Mouse (Mus musculus) thymus, adult 2 months (tissue): ENCODE measurements around the gene Ndufb5. TPM values are rescaled to one million over a fixed set of nuclear protein-coding genes. Genes with fewer than 3 reads are reported as not detected.
"Not testable (repeated sequence)": the region's sequence is repeated elsewhere in the genome, so short reads cannot be mapped to it uniquely, and the experiment has no call there.

Experiments
- DNase-seq: peaks from one replicate; pipeline ENCODE4 v3.0.0; 2021
- H3K27ac ChIP-seq: fragments of 200-500 bp; 2 replicates; pipeline ENCODE4 v1.5.1; 2012; ENCODE audit warnings: low read length, control low read depth; ENCODE audit not compliant: control insufficient read depth, insufficient read depth
- H3K27me3 ChIP-seq: fragments of 200-500 bp; 2 replicates; pipeline ENCODE4 v1.6.1; 2012; ENCODE audit warnings: mild to moderate bottlenecking, low read length, moderate library complexity, mixed read lengths; ENCODE audit not compliant: control insufficient read depth, insufficient read depth
- H3K36me3 ChIP-seq: fragments of 200-500 bp; 2 replicates; pipeline ENCODE4 v1.6.1; 2012; ENCODE audit warnings: mild to moderate bottlenecking, low read length, moderate library complexity; ENCODE audit not compliant: control insufficient read depth, insufficient read depth
- H3K4me1 ChIP-seq: fragments of 200-500 bp; replicated peaks from 2 replicates; pipeline ENCODE4 v1.6.1; 2012; ENCODE audit warnings: low read length; ENCODE audit not compliant: control insufficient read depth, insufficient read depth
- H3K4me3 ChIP-seq: fragments of 200-500 bp; 2 replicates; pipeline ENCODE4 v1.5.1; 2012; ENCODE audit warnings: mild to moderate bottlenecking, low read length, control low read depth, moderate library complexity; ENCODE audit not compliant: control insufficient read depth, insufficient read depth
- CTCF ChIP-seq: fragments of 200-500 bp; IDR thresholded peaks from 2 replicates; pipeline ENCODE4 v1.5.1; 2012; ENCODE audit warnings: mild to moderate bottlenecking, control low read depth, low read length, moderate library complexity, borderline replicate concordance; ENCODE audit not compliant: control insufficient read depth, poor library complexity, insufficient read depth; ENCODE audit errors: extremely low read depth
- POLR2A ChIP-seq: fragments of 200-500 bp; IDR thresholded peaks from 2 replicates; pipeline ENCODE4 v1.6.1; 2012; ENCODE audit warnings: mild to moderate bottlenecking, low read length, control low read depth, moderate library complexity; ENCODE audit not compliant: control insufficient read depth, poor library complexity, insufficient read depth; ENCODE audit errors: extremely low read depth
- WGBS: fragments of 180-500 bp; shearing (Covaris S2); methylation state at CpG from one replicate; pipeline ENCODE4 v1.1.7; 2018; 5-methylcytosine and 5-hydroxymethylcytosine counted together
- polyA plus RNA-seq: library from polyadenylated mRNA; depleted of rRNA; stranded (reverse); fragments of >200 nt; gene quantifications from 2 replicates; pipeline ENCODE4 v1.2.3, GENCODE M21; 2012

The Ndufb5 gene
- polyA plus RNA-seq, 1 experiment: 220 TPM

DNA sequence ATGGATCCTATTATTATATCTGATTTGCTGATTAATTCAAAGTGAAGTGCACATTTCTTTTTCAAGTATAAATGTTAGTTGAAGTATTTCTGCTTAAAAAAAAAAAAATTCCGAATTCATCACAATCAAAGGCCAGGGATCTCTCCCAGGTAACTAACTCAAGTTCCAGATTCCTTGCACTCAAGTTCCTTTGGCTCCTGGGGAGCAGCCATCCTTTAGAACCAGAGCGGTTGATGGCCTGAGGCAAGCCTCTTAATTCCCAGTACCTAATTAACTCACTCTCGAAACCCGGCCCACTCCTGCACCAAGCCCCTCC is 28.8 kb upstream of the Ndufb5 start:
- Histone ChIP-seq H3K36me3 (peaks cover 4% of the 10 kb centered on the region; the same call in 1 of the 2 replicates), H3K4me3 (peak overlapping the region; percentile 79), H3K27me3 (no peaks in the 10 kb centered on the region), H3K27ac (no peak overlapping the region), H3K4me1 (no peaks in the 10 kb centered on the region)
- WGBS: 6% methylated on average over 4 of the region's 4 CpGs
- no peak for TF ChIP-seq POLR2A
- no peak for TF ChIP-seq CTCF
- DNase-seq: no peak

DNA sequence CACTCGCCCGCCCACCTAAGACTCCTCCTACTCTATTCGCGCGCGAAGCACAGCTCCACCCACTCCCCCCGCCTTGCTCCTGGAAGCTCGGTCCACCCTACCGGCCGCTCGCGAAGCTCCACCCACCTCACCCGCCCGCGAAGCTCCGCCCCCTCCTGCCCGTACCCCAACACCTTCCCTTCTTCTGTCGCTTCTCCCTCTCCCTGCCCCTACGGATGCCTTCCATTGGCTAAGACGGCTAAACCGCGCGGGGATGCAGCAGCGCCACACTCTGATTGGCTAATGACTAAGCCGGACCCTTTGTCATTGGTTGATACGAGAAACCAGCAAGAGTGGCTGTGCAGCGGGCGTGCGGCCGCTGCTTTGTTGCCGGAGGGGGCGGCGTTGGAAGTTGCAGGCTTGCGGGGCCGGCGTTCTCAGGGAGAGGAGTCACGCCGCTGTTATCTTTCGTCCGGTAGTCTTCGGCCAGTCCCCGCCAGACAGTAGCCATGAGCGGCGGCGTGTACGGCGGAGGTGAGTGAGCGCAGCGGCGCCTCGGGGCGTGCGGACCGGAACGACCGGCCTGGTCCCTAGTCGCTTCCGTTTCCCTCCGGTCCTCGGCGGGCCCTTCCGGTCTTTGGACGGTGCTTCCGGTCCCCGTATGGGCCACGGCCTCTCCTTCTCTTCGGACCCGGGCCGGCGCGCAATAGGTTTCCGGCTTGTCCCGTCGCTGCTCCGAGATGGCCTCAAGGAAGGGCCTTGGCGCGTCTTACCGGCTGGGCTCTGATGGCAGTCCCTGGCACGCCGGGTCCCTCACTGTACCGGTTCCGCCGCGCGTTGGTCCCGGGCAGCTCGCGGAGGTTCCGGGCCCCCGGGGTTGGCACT is 28.2 kb upstream of the Ndufb5 start:
- under 1% methylated on average over 90 of the region's 90 CpGs for WGBS
- no peaks in the 10 kb centered on the region for H3K27me3 ChIP-seq
- TF ChIP-seq POLR2A (peak; percentile 62; the same call in 1 of the 2 replicates), CTCF (0 out of 2 replicates have a peak, but pooled peaks have one; percentile 41)

DNA sequence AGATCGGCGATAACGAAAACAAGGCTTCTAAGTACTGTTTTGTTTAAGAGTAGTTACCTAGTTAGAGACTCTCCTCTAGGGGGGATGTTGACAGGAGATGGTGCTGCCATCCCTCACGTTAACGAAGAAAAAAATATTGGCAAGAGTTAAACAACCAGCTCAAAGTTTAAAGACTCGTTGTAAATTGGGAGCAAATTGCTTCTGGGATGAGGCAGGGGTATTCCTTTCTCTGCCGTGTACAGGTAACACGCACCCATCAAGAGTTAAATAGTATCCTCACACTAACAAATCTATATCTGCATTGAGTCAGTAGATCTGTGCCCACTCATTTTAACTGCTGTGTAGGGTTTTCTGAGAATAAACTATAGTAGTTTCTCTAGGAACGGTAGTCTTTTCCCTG is 27.4 kb upstream of the Ndufb5 start:
- TF ChIP-seq CTCF: no peak
- TF ChIP-seq POLR2A: no peak
- H3K4me1 ChIP-seq: no peaks in the 10 kb centered on the region

More for the DNA sequence above, 28.2 kb upstream of the Ndufb5 start:
- Histone ChIP-seq H3K36me3 (peaks cover 8% of the 10 kb centered on the region), H3K4me1 (no peaks in the 10 kb centered on the region), H3K4me3 (peak overlapping the region; percentile 79), H3K27ac (no peak overlapping the region)
- DNase-seq: peak; percentile 98

DNA sequence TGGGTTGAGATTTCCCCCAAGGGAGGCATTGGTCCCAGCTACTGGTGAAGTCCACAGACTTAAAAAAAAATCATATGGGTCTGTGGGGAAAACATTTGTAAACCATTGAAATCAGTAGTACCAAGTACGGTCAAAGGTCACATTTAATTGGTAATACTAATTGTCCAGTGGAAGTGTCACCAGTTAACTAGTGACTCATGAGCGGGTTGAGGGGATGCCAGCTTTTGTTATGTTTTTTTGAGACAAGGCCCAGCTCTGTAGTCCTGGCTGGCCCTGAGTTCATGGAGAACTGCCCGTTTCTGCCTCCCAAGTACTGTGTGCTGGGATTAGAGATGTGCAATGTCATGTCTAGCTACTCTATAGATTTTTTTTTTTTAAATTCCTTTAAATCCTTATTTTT is 23.1 kb upstream of the Ndufb5 start:
- Histone ChIP-seq H3K36me3 (peaks cover 54% of the 10 kb centered on the region), H3K27me3 (no peaks in the 10 kb centered on the region), H3K4me3 (no peak overlapping the region), H3K27ac (no peak overlapping the region), H3K4me1 (no peaks in the 10 kb centered on the region)
- DNase-seq: no peak
- WGBS: 98% methylated on average over 3 of the region's 3 CpGs
- no peak for TF ChIP-seq POLR2A
- TF ChIP-seq CTCF: no peak

More for the DNA sequence above, 27.4 kb upstream of the Ndufb5 start:
- WGBS: 8% methylated on average over 9 of the region's 9 CpGs
- Histone ChIP-seq H3K4me3 (peak overlapping the region; percentile 79), H3K36me3 (peaks cover 16% of the 10 kb centered on the region), H3K27me3 (no peaks in the 10 kb centered on the region), H3K27ac (no peak overlapping the region)
- DNase-seq: no peak

DNA sequence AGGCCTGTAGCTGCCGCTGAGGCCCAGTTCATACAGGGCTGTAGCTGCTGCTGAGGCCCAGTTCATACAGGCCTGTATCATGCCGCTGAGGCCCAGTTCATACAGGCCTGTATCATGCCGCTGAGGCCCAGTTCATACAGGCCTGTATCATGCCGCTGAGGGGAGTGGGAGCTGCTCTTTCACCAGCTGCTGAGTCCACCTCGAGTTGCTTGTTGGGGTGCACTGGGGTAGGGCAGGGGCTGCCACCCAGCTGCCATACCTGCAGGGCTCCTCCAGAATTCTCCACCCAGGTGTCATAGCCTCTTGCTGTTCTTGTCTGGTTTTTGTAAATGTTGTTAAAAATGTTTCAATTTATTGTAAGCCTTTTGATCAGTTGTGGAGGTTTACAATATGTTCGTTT is 19.4 kb upstream of the Ndufb5 start:
- H3K4me1 ChIP-seq, H3K4me3 ChIP-seq, H3K27me3 ChIP-seq, H3K27ac ChIP-seq, DNase-seq: not testable (repeated sequence)
- 96% methylated on average over 6 of the region's 6 CpGs for WGBS
- H3K36me3 ChIP-seq: peaks cover 82% of the 10 kb centered on the region

DNA sequence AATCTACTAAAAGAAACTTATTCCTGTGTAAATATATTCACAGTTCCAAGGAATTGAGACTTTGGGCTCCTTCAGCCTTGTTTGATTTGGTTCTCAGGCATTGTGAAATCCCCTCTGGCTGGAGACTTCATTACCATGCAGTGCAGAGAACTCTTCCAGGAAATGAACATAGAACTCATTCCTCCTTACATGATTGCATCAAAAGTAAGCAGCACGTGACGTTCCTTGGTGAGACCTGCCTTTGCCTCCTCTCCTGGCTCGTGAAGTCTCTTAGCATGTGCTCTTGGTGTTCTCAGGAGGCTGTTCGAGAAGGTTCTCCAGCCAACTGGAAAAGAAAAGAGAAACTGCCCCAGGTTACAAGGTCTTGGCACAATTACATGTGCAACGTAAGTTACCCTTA is 18.5 kb upstream of the Ndufb5 start:
- H3K27ac ChIP-seq: no peak overlapping the region
- H3K4me1 ChIP-seq: no peaks in the 10 kb centered on the region
- peaks cover 90% of the 10 kb centered on the region for H3K36me3 ChIP-seq
- 94% methylated on average over 5 of the region's 5 CpGs for WGBS
- DNase-seq: no peak
- no peak for TF ChIP-seq CTCF
- no peak for TF ChIP-seq POLR2A
- no peak overlapping the region for H3K4me3 ChIP-seq
- H3K27me3 ChIP-seq: no peaks in the 10 kb centered on the region

DNA sequence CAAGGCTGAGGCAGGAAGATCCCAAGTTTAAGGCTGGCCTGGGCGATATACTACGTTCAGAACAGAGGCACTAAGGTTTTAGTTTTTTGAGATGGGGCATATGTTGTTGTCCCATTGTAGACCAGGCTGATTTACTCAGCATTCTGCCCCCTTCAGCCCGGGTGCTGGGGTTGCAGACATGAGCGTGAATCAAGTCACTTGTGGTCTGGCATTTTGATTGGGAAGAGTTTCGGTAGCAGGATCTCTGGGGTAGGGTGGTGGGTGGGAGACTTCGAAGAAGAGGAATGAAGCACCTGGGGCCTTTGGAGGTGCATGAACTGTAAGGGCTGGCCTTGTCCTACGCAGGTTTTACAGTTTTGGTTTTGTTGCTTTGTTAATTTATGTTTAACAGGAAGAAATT is 12.6 kb upstream of the Ndufb5 start:
- no peak for DNase-seq
- Histone ChIP-seq H3K36me3 (peaks cover 68% of the 10 kb centered on the region), H3K4me3 (no peak overlapping the region), H3K4me1 (no peaks in the 10 kb centered on the region), H3K27me3 (no peaks in the 10 kb centered on the region), H3K27ac (no peak overlapping the region)
- 96% methylated on average over 7 of the region's 7 CpGs for WGBS
- no peak for TF ChIP-seq CTCF
- TF ChIP-seq POLR2A: no peak
